Mouse (Mus musculus): Measurements from ENCODE around the gene Irf2.

Gene Irf2

GRCm38 (mm10) chr8:46739003-46739949 is at the start of gene Irf2:
Gene Irf2 (plus strand): TSS chr8:46739732.
- DNase-seq, result peak; percentile 92 to 96

GRCm38 (mm10) chr8:46690111-46690510 is 49.4 kb upstream of the Irf2 start:
- DNase-seq, result no peak

GRCm38 (mm10) chr8:46690581-46690980 is 49.0 kb upstream of the Irf2 start:
- DNase-seq, result no peak

- DNase-seq, result peak; percentile 4 to 35
These were observed 48.2 kb upstream of the Irf2 start for GRCm38 (mm10) chr8:46691360-46691759.

- DNase-seq, result peak in 1 of 2 experiments; percentile 8
These were observed 43.1 kb upstream of the Irf2 start for GRCm38 (mm10) chr8:46696256-46697041.

GRCm38 (mm10) chr8:46697566-46697965 is 42.0 kb upstream of the Irf2 start:
- DNase-seq, result no peak

GRCm38 (mm10) chr8:46698162-46698561 is 41.4 kb upstream of the Irf2 start:
- no peak for DNase-seq

- DNase-seq, result no peak
These were observed 34.4 kb upstream of the Irf2 start for GRCm38 (mm10) chr8:46705145-46705544.

GRCm38 (mm10) chr8:46706730-46707129 is 32.8 kb upstream of the Irf2 start:
- no peak for DNase-seq

GRCm38 (mm10) chr8:46709302-46709701 is 30.2 kb upstream of the Irf2 start:
- no peak for DNase-seq

- no peak for DNase-seq
These were observed 29.2 kb upstream of the Irf2 start for GRCm38 (mm10) chr8:46710289-46710688.

- no peak for DNase-seq
These were observed 28.0 kb upstream of the Irf2 start for GRCm38 (mm10) chr8:46711496-46711895.

GRCm38 (mm10) chr8:46713178-46713577 is 26.4 kb upstream of the Irf2 start:
- DNase-seq, result no peak

- no peak for DNase-seq
These were observed 25.7 kb upstream of the Irf2 start for GRCm38 (mm10) chr8:46713844-46714243.

- no peak for DNase-seq
These were observed 25.1 kb upstream of the Irf2 start for GRCm38 (mm10) chr8:46714400-46714799.

- no peak for DNase-seq
These were observed 23.1 kb upstream of the Irf2 start for GRCm38 (mm10) chr8:46716477-46716876.

- no peak for DNase-seq
These were observed 22.4 kb upstream of the Irf2 start for GRCm38 (mm10) chr8:46717170-46717569.

- no peak for DNase-seq
These were observed 21.2 kb upstream of the Irf2 start for GRCm38 (mm10) chr8:46718301-46718700.

GRCm38 (mm10) chr8:46718747-46719146 is 20.8 kb upstream of the Irf2 start:
- no peak for DNase-seq

GRCm38 (mm10) chr8:46720656-46721055 is 18.9 kb upstream of the Irf2 start:
- DNase-seq, result no peak

- no peak for DNase-seq
These were observed 18.3 kb upstream of the Irf2 start for GRCm38 (mm10) chr8:46721065-46721845.

- DNase-seq, result no peak
These were observed 17.0 kb upstream of the Irf2 start for GRCm38 (mm10) chr8:46722536-46722935.

GRCm38 (mm10) chr8:46726383-46726782 is 13.1 kb upstream of the Irf2 start:
- DNase-seq, result no peak

Measured in kidney, postnatal 25 days (tissue).